Mouse (Mus musculus) ovary, postnatal 36 days (tissue): ENCODE results near the gene Sgpp1.
"Not testable (repeated sequence)": the region's sequence is repeated elsewhere in the genome, so short reads cannot be mapped to it uniquely, and the experiment has no call there.

Experiments
- DNase-seq: peaks from one replicate; pipeline ENCODE4 v3.0.0; 2022; ENCODE audit warnings: low spot score, mixed read lengths

Sgpp1 gene

GRCm38 (mm10) chr12:75731927-75732443, 3.5 kb downstream of the Sgpp1 start:
- no peak for DNase-seq

GRCm38 (mm10) chr12:75731508-75731907, 4.0 kb downstream of the Sgpp1 start:
- no peak for DNase-seq

GRCm38 (mm10) chr12:75730458-75730857, 5.1 kb downstream of the Sgpp1 start:
- DNase-seq: no peak

- DNase-seq: no peak
Observed at GRCm38 (mm10) chr12:75729876-75730275, 5.7 kb downstream of the Sgpp1 start.

GRCm38 (mm10) chr12:75727333-75728125, 8.0 kb downstream of the Sgpp1 start:
- no peak for DNase-seq

DNA sequence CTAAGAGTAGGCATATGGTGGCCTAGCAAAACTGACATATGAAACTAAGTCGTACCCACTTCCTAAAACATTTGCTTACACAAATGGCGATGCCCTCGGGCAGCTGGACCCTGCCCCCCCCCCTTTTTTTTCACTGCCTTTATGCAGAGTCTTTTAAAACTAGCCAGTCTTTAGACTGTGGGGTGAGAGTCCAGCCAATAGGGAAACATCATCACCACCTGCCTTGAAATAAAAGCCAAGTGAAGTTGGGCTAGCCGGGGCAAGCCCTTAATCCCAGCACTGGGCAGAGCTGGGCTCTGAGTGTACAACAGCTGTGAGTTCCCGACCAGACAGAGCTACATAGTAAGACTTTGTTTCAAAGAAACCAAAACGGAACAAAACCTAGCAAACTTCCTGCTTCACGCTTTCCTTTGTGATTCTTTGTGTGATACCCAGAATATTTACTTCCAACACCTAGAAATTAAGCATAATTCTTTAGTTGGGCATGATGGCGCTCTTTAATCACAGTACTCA, 9.1 kb downstream of the Sgpp1 start:
- DNase-seq: no peak

DNA sequence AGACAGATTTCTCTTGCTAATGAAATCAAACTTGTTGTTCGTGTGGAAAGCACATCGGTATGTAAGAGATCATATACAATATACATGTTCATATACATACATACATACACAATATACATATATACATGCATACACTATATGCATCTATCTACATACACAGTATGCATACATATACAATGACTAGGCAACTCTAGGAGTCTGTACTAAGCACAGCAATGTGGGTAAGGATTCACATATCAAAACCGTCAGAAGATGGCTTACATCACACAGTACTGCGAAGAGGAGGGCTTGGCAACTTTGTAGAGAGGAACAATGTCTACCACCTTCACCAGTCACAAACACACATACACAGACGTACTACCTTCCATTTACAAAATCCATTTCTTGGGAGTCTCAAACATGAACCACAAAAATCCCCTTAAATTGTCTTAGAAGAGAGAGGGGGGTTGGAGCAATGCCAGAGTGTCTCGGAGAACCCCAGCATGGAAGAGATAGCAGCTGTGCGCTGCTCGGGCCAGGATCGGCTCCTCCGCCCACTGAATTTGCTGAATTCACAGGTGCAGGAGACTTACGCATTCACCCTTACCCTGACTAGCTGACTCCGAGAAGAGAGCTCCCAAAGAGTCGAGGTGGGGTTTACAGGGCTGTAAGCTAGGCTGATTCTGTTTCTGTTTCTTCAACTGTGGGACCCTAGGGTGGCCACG, 10.8 kb downstream of the Sgpp1 start:
- DNase-seq: no peak

GRCm38 (mm10) chr12:75723839-75724463, 11.6 kb downstream of the Sgpp1 start:
- DNase-seq: no peak

GRCm38 (mm10) chr12:75721941-75722340, 13.6 kb downstream of the Sgpp1 start:
- no peak for DNase-seq

GRCm38 (mm10) chr12:75721006-75721405, 14.5 kb downstream of the Sgpp1 start:
- no peak for DNase-seq

GRCm38 (mm10) chr12:75713596-75713995, 21.9 kb downstream of the Sgpp1 start:
- DNase-seq: no peak

DNA sequence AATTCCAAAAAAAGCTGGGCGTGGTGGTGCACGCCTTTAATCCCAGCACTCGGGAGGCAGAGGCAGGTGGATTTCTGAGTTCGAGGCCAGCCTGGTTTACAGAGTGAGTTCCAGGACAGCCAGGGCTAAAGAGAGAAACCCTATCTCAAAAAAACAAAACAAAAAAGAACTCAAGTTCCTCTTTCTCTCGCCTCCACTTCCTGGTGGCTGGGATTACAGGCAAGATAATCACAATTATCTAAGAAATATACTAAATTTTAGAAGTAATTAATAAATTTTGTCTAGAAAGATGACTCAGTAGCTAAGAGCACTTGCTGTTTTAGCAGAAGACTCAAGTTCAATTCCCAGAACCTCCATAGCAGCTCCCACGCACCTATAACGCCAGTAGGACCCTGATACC, 22.6 kb downstream of the Sgpp1 start:
- DNase-seq: not testable (repeated sequence)

GRCm38 (mm10) chr12:75710596-75711376, 24.7 kb downstream of the Sgpp1 start:
- DNase-seq: no peak

DNA sequence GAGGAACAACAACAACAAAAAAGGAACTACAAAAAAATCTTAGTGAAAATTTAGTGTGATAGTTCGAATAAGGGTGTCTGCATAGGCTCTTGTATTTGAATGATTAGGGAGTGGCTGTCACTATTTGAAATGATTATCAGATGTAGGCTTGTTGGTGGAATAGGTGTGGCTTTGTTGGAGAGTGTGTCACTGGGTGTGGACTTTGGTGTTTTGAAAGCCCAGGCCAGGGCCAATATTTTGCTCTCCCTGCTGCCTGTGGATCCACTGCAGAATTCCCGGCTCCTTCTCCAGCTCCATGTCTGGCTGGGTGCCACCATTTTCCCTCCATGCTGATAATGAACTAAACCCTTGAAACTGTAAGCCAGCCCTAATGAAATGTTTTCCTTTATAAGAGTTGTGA, 26.0 kb downstream of the Sgpp1 start:
- no peak for DNase-seq

GRCm38 (mm10) chr12:75706670-75707069, 28.9 kb downstream of the Sgpp1 start:
- no peak for DNase-seq

DNA sequence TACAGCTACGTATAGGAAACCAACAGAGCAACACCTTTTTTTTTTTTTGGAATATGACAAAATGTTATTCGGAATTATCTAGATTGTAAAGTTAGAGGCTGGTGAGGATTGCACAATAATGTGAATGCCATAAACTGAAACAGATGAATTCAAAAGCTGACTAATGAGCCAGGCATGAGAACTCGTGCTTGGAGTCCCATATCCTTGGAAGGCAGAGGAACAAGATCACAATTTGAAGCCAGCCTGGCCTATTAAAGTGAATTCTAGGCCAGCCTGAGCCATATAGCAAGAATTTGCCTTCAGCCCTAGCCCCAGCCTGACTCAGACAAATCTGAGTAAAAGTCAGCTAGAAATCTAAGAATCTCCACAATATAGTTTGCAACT, 32.8 kb downstream of the Sgpp1 start:
- no peak for DNase-seq

DNA sequence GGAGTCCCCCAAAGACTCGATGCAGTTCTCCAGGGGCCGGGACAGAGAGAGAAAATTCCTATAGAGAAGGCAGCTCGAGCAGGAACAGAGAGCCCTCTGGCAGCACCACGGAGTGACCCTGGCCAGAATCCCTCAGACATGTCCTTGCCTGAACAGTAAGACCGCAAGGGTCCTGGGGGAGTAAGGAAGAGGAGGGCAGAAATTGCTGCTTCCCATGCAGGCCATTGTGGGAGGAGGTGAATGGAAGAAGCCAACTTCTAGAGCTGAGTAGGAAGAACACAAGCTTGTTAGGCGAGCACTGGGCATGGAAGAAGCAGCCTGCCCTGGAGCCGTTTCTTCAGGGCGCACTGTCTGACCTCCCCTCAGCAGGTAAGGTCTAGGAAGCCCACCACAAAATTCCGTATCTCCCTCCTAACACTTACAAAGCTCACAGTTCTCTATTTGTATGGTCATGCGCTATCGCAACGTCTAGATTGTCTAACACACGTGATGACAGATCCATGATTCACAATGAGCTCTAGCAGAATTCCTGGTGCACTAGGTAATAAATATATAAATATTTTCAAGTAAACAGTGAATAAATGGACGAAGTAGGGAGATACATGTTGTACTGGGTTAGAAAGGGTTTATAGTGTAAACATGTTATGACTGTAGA, 33.3 kb downstream of the Sgpp1 start:
- peak; percentile 21 for DNase-seq

DNA sequence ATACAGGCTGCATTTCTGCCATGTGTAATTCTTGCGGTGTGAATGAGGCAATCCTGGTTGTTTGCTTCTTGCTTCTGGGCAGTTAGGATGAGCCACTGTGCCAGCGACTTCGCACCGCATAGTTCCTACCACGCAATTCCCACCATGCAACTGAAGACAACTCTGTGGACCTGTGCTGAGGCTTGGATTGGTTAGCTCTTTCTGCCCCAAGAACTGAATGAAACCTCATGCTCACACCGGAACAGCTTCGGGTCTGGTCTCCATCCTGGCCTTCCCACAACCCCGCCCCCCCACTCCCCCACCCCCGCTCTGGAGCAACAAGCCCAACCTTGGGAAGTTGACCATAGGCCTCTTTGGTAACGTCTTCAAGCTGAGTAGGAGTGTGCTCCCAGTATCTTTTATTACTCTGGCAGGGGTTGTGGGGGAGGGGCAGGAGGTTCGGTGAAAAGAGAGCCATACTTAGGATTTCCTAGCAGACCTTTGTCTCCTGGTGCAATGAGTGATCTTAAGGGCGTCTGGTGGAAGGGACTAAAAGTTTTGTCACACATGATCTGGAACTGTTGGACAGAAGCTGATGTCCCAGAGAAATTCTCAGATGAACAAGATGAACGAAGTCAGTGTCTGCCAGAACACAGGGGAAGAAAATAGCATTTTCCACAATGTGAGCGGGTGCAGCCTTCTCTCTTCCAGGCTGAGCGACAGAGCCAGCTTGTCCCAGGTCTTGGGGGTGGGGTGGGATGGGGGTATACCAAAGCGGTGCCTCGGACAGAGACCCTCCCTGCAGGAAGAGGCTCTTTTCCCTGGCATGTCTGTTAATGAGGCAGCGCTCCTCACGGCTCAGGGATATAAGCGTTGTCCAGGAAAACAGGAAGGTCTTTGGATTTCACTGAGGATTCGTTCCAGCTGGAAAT, 34.1 kb downstream of the Sgpp1 start:
- peak; percentile 43 for DNase-seq

DNA sequence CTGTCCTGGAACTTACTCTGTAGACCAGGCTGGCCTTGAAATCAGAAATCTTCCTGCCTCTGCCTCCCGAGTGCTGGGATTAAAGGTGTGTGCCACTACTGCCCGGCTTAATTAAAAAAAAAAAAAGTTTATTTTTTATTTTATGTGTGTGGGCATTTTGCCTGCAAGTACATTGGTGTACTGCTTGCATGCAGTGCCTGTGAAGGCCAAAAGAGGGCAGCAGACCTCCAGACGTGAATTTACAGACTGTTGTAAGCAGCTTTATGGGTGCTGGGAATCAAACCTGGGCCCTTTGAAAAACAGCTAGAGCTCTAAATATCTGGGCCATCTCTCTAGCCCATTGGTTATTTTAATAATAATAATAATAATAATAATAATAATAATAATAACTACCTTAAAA, 36.8 kb downstream of the Sgpp1 start:
- DNase-seq: no peak

DNA sequence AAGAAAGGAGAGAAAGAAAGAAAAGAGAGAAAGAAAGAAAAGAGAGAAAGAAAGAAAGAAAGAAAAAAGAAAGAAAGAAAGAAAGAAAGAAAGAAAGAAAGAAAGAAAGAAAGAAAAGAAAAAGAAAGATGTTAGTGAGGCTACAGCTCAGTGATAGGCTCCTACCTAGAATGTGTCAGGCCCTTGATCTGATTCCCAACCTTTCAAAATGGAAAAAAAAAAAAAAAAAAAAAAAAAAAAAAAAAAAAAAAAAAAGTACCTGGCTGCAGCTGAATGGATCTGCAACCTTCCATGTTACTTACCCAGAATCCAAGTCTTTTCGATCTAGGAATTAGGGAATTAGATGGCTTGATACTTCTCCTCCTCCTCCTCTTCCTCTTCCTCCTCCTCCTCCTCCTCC, 39.7 kb downstream of the Sgpp1 start:
- DNase-seq: not testable (repeated sequence)
